Mouse (Mus musculus): ENCODE measurements around the gene Ascl3. TPM values are rescaled to one million over a fixed set of nuclear protein-coding genes. Genes with fewer than 3 reads are reported as not detected.

Ascl3 gene
- total and polyA plus RNA-seq, 3 experiments: not detected

- no peak for DNase-seq (ENCODE audit: extremely low read depth)
- in situ Hi-C loops (cut with MboI; ENCODE audit: low pct_ligation_motif_present, low pct_unique_long_range_greater_than_20kb, low sequenced_read_pairs): no loop called here
- no peaks in the 10 kb centered on the region for H3K79me2 ChIP-seq (replicated peaks; ENCODE audit: control insufficient read depth, extremely low read depth, insufficient read depth, poor library complexity, severe bottlenecking)
- dilution Hi-C loops (cut with MboI; ENCODE audit: extremely low pct_ligation_motif_present, extremely low pct_unique_long_range_greater_than_20kb, low sequenced_read_pairs): no loop called here
- TF ChIP-seq RAD21 (IDR thresholded peaks at IDR 0.05; ENCODE audit: low read depth, low read length): no peak
- no peak for TF ChIP-seq MAFK (IDR thresholded peaks at IDR 0.05; ENCODE audit: insufficient replicate concordance, low read length)
- no peak for TF ChIP-seq MYC (IDR thresholded peaks at IDR 0.05; ENCODE audit: low read depth, low read length)
- TF ChIP-seq BHLHE40 (IDR thresholded peaks at IDR 0.05; ENCODE audit: low read depth, low read length): no peak
- TF ChIP-seq EP300 (IDR thresholded peaks at IDR 0.05; ENCODE audit: low read length): no peak
- TF ChIP-seq NELFE (IDR thresholded peaks at IDR 0.05; ENCODE audit: low read depth, low read length): no peak
- no peak for TF ChIP-seq GABPA (IDR thresholded peaks at IDR 0.05; ENCODE audit: insufficient replicate concordance, low read depth, low read length)
- no peak for TF ChIP-seq ETS1 (conservative IDR thresholded peaks at IDR 0.05; ENCODE audit: low read depth, low read length)
- TF ChIP-seq PAX5 (IDR thresholded peaks at IDR 0.05; ENCODE audit: low read length): no peak
- no peak for TF ChIP-seq CHD2 (IDR thresholded peaks at IDR 0.05; ENCODE audit: low read length)
- no peak for TF ChIP-seq ZKSCAN1 (IDR thresholded peaks at IDR 0.05; ENCODE audit: borderline replicate concordance, low read depth, low read length)
- no peak for TF ChIP-seq ZC3H11A (IDR thresholded peaks at IDR 0.05; ENCODE audit: low read depth, low read length)
- TF ChIP-seq ZNF384 (IDR thresholded peaks at IDR 0.05; ENCODE audit: low read depth, low read length): no peak
- TF ChIP-seq SMC3 (IDR thresholded peaks at IDR 0.05; ENCODE audit: low read depth, low read length): no peak
- no peak for TF ChIP-seq CTCF (conservative IDR thresholded peaks at IDR 0.05 in 1 of 2, IDR thresholded peaks at IDR 0.05 in 1 of 2; ENCODE audit: low read depth in 2 of 2, low read length in 2 of 2)
- no peak for TF ChIP-seq JUND (conservative IDR thresholded peaks at IDR 0.05; ENCODE audit: low read depth, low read length)
- no peak for TF ChIP-seq TBP (conservative IDR thresholded peaks at IDR 0.05; ENCODE audit: low read depth, low read length)
- H3K9me3 ChIP-seq (replicated peaks; ENCODE audit: low read length): no peaks in the 10 kb centered on the region
- no peaks in the 10 kb centered on the region for H3K36me3 ChIP-seq (replicated peaks in 1 of 2; ENCODE audit: control insufficient read depth in 1 of 2, insufficient read depth in 1 of 2, low read length in 1 of 2)
- no peak overlapping the region for H3K27ac ChIP-seq (ENCODE audit: insufficient read depth, low read depth)
- no peak overlapping the region for H3K4me3 ChIP-seq (replicated peaks in 1 of 3; ENCODE audit: low read depth in 2 of 3, low read length in 2 of 3, poor library complexity in 1 of 3)
- H3K4me1 ChIP-seq (ENCODE audit: control insufficient read depth in 1 of 2, insufficient read depth in 2 of 2): no peaks in the 10 kb centered on the region
- H3K4me2 ChIP-seq (ENCODE audit: insufficient read depth, low read depth, poor library complexity, severe bottlenecking): no peak overlapping the region
- H3K27me3 ChIP-seq (replicated peaks): no peaks in the 10 kb centered on the region
- no peak overlapping the region for H3K9ac ChIP-seq (ENCODE audit: insufficient read depth, low read depth)
These were observed 44.9 kb downstream of the Ascl3 start for GRCm38 (mm10) chr7:109686585-109687128.

GRCm38 (mm10) chr7:109680879-109681278, 50.6 kb downstream of the Ascl3 start:
- Histone ChIP-seq H3K4me2 (ENCODE audit: insufficient read depth, low read depth, poor library complexity, severe bottlenecking) (no peak overlapping the region), H3K79me2 (replicated peaks; ENCODE audit: control insufficient read depth, extremely low read depth, insufficient read depth, poor library complexity, severe bottlenecking) (no peaks in the 10 kb centered on the region), H3K36me3 (replicated peaks in 1 of 2; ENCODE audit: control insufficient read depth in 1 of 2, insufficient read depth in 1 of 2, low read length in 1 of 2) (no peaks in the 10 kb centered on the region), H3K9ac (ENCODE audit: insufficient read depth, low read depth) (no peak overlapping the region), H3K9me3 (replicated peaks; ENCODE audit: low read length) (no peaks in the 10 kb centered on the region), H3K27ac (ENCODE audit: insufficient read depth, low read depth) (no peak overlapping the region), H3K4me1 (ENCODE audit: control insufficient read depth in 1 of 2, insufficient read depth in 2 of 2) (0 out of 4 replicates have a peak, but pooled peaks cover 0 to under 1% of the 10 kb centered on the region in 2 experiments), H3K4me3 (replicated peaks in 1 of 3; ENCODE audit: low read depth in 2 of 3, low read length in 2 of 3, poor library complexity in 1 of 3) (no peak overlapping the region), H3K27me3 (replicated peaks) (no peaks in the 10 kb centered on the region)
- dilution Hi-C loops (cut with MboI; ENCODE audit: extremely low pct_ligation_motif_present, extremely low pct_unique_long_range_greater_than_20kb, low sequenced_read_pairs): no loop called here
- TF ChIP-seq CHD2 (IDR thresholded peaks at IDR 0.05; ENCODE audit: low read length) (no peak), GABPA (IDR thresholded peaks at IDR 0.05; ENCODE audit: insufficient replicate concordance, low read depth, low read length) (no peak), NELFE (IDR thresholded peaks at IDR 0.05; ENCODE audit: low read depth, low read length) (no peak), EP300 (IDR thresholded peaks at IDR 0.05; ENCODE audit: low read length) (no peak), BHLHE40 (IDR thresholded peaks at IDR 0.05; ENCODE audit: low read depth, low read length) (no peak), E2F4 (IDR thresholded peaks at IDR 0.05; ENCODE audit: insufficient replicate concordance, low read depth, low read length) (no peak), IRF4 (IDR thresholded peaks at IDR 0.05; ENCODE audit: low read depth, low read length) (no peak), MAZ (IDR thresholded peaks at IDR 0.05; ENCODE audit: low read depth, low read length) (no peak), CTCF (conservative IDR thresholded peaks at IDR 0.05 in 1 of 2, IDR thresholded peaks at IDR 0.05 in 1 of 2; ENCODE audit: low read depth in 2 of 2, low read length in 2 of 2) (no peak), MEF2A (IDR thresholded peaks at IDR 0.05; ENCODE audit: borderline replicate concordance, low read depth, low read length) (no peak), MAFK (IDR thresholded peaks at IDR 0.05; ENCODE audit: insufficient replicate concordance, low read length) (no peak)
- no peak for DNase-seq (ENCODE audit: extremely low read depth)
- in situ Hi-C loops (cut with MboI; ENCODE audit: low pct_ligation_motif_present, low pct_unique_long_range_greater_than_20kb, low sequenced_read_pairs): no loop called here
